In genomic region chr5:136697618-136698017, GRCm38 (mm10) we compare ENCODE assay signal across 22 mouse cellular contexts. TPM values are rescaled to one million over a fixed set of nuclear protein-coding genes. Genes with fewer than 3 reads are reported as not detected.
"Had no signal": no experiment of that assay in that cellular context is flagged by ENCODE, and none has a peak within 500 bp of the region (broad histone marks: within the 10 kb centered on the region; RNA-seq: fewer than 3 reads in every experiment).

No protein-coding gene starts in this region.

- DNase-seq: lung, adult 18-20 months; lung, embryonic 14.5 days; lung, postnatal 10 days; lung, postnatal 4 days; right cerebral cortex, postnatal 14 days; thymus, adult 18-20 months; thymus, postnatal 14 days; thymus, postnatal 36 days had no signal

- H3K27ac ChIP-seq: midbrain, embryonic 13.5 days; midbrain, embryonic 15.5 days; neural tube, embryonic 12.5 days; stomach, embryonic 15.5 days; stomach, postnatal 0 days had no signal

- H3K27me3 ChIP-seq: midbrain, embryonic 13.5 days; midbrain, embryonic 15.5 days; neural tube, embryonic 12.5 days; stomach, embryonic 15.5 days had no signal

- H3K4me1 ChIP-seq: midbrain, embryonic 13.5 days; midbrain, embryonic 15.5 days; neural tube, embryonic 12.5 days had no signal

- H3K4me3 ChIP-seq: megakaryocyte, embryonic 14.5 days; midbrain, embryonic 13.5 days; midbrain, embryonic 15.5 days; neural tube, embryonic 12.5 days; stomach, embryonic 15.5 days had no signal

- H3K36me3 ChIP-seq: midbrain, embryonic 13.5 days; midbrain, embryonic 15.5 days; neural tube, embryonic 12.5 days; stomach, embryonic 15.5 days had no signal

RNA-seq across cellular contexts. Expression of gene Myl10, which starts 4.7 kb away (rescaled TPM):
- total RNA-seq: midbrain, postnatal 0 days; monocyte, adult 5-6 weeks; neutrophil, adult 5-6 weeks had no signal
- polyA plus RNA-seq: liver, embryonic 16.5 days; lung, embryonic 14.5 days; lung, embryonic 16.5 days; midbrain, embryonic 11.5 days; midbrain, embryonic 13.5 days; midbrain, embryonic 15.5 days; midbrain, postnatal 0 days; neural tube, embryonic 12.5 days; neural tube, embryonic 14.5 days; spleen, adult 2 months; stomach, postnatal 0 days had no signal
